13 mouse cellular contexts compared by ENCODE assay signal in the genomic region with DNA sequence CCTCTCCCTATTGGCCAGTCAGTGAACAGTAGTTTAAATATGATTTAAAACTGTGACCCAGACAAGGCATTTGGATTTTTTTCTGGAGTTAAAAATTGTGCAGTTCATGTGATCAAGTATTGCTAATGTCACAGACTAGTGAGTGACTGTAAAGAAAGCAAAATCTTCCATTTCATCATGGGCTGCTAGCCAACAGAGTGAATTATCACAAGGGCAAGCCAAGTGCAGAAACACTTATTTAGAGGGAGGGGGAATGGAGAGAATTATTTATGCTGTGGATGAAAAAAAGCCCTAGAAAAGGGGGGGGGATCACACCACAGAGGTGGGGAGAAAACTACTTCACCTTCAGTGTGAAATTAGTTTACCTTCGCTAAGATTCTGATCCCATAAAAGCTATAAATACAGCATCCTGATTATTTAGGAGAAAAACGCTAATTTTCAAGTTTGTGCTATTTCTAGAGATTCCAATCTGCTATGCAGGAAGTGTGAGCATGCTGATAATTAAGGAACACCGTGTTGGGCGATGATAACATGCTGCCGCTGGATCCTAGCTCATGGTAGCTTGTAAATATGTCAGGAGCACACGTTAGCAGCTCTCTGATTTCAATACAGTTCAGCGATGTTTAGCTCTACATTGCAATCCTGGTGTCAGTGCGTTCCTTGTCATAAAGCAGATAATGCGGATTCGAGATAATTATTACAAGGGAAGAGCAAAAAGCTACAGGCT.
"Had no signal": no experiment of that assay in that cellular context is flagged by ENCODE, and none has a peak within 500 bp of the region (broad histone marks: within the 10 kb centered on the region; RNA-seq: fewer than 3 reads in every experiment).

No protein-coding gene starts in this region.

- H3K9me3 ChIP-seq: limb, embryonic 15.5 days; liver, embryonic 13.5 days; neural tube, embryonic 12.5 days had no signal

- H3K4me1 ChIP-seq: limb, embryonic 15.5 days; liver, embryonic 13.5 days; neural tube, embryonic 12.5 days had no signal

- H3K4me2 ChIP-seq: limb, embryonic 15.5 days; liver, embryonic 13.5 days; neural tube, embryonic 12.5 days had no signal

- H3K36me3 ChIP-seq: limb, embryonic 15.5 days; liver, embryonic 13.5 days; neural tube, embryonic 12.5 days had no signal

- DNase-seq: kidney, adult 11 months; kidney, adult 9 months; kidney, postnatal 14 days; layer of hippocampus, adult 9-11 months; liver, embryonic 13.5 days; liver, postnatal 0 days; lung, postnatal 36 days; midbrain, embryonic 14.5 days; thymus, adult 18-20 months; thymus, postnatal 14 days had no signal

- H3K4me3 ChIP-seq: limb, embryonic 15.5 days; liver, embryonic 13.5 days; neural tube, embryonic 12.5 days had no signal

- H3K27ac ChIP-seq: limb, embryonic 15.5 days; liver, embryonic 13.5 days; neural tube, embryonic 12.5 days; stomach, postnatal 0 days had no signal

- H3K27me3 ChIP-seq: limb, embryonic 15.5 days; liver, embryonic 13.5 days; neural tube, embryonic 12.5 days had no signal

- ATAC-seq: liver, postnatal 0 days had no signal

- H3K9ac ChIP-seq: limb, embryonic 15.5 days; liver, embryonic 13.5 days; liver, postnatal 0 days; neural tube, embryonic 12.5 days had no signal
